Mouse (Mus musculus) cerebellum, postnatal 10 days (tissue): Measurements from ENCODE around the gene Gjc2.

ENCODE experiments used
- DNase-seq, 2 experiments: peaks; one replicate each; pipeline ENCODE4 v3.0.0; 2021; ENCODE audit warnings: mixed read lengths in 2 of 2

Gene Gjc2

GRCm38 (mm10) chr11:59208153-59208831 lies 25.3 kb upstream of the Gjc2 start, which contains the start of gene 2310033P09Rik:
Gene 2310033P09Rik (plus strand): TSS chr11:59208321.
- peak; percentile 97 for DNase-seq

- peak; percentile 98 for DNase-seq
Measured at GRCm38 (mm10) chr11:59202081-59202995, 19.3 kb upstream of the Gjc2 start, which contains the start of gene Mrpl55. Gene Mrpl55 (plus strand): TSS chr11:59202486.

GRCm38 (mm10) chr11:59201216-59202002 lies 18.4 kb upstream of the Gjc2 start:
- DNase-seq, result no peak

- no peak for DNase-seq
Measured at GRCm38 (mm10) chr11:59196230-59196629, 13.2 kb upstream of the Gjc2 start.

GRCm38 (mm10) chr11:59192059-59192386 lies 9.0 kb upstream of the Gjc2 start, which contains the start of gene Guk1:
Gene Guk1 (minus strand): TSS chr11:59192212.
- DNase-seq, result no peak

GRCm38 (mm10) chr11:59191231-59192058 lies 8.4 kb upstream of the Gjc2 start:
- peak; percentile 87 to 91 for DNase-seq

GRCm38 (mm10) chr11:59187706-59188105 lies 4.7 kb upstream of the Gjc2 start:
- no peak for DNase-seq

GRCm38 (mm10) chr11:59185490-59185889 lies 2.5 kb upstream of the Gjc2 start:
- no peak for DNase-seq

GRCm38 (mm10) chr11:59183821-59184220 lies 808 bp upstream of the Gjc2 start:
- peak; percentile 73 to 80 for DNase-seq

- peak; percentile 32 to 37 for DNase-seq
Measured at GRCm38 (mm10) chr11:59176921-59177320, 6.1 kb downstream of the Gjc2 start.

- DNase-seq, result peak in 1 of 2 experiments; percentile 12
Measured at GRCm38 (mm10) chr11:59176475-59176874, 6.5 kb downstream of the Gjc2 start.

GRCm38 (mm10) chr11:59174189-59174838 lies 8.7 kb downstream of the Gjc2 start:
- no peak for DNase-seq

GRCm38 (mm10) chr11:59170549-59170948 lies 12.5 kb downstream of the Gjc2 start:
- no peak for DNase-seq

- DNase-seq, result no peak
Measured at GRCm38 (mm10) chr11:59169807-59170206, 13.2 kb downstream of the Gjc2 start.

GRCm38 (mm10) chr11:59165616-59166241 lies 17.3 kb downstream of the Gjc2 start:
- no peak for DNase-seq

- DNase-seq, result peak in 1 of 2 experiments; percentile 26
Measured at GRCm38 (mm10) chr11:59164384-59164783, 18.6 kb downstream of the Gjc2 start.

GRCm38 (mm10) chr11:59163255-59164236 lies 19.5 kb downstream of the Gjc2 start, which contains the start of gene Iba57:
Gene Iba57 (minus strand): TSS chr11:59163739.
- peak; percentile 97 to 98 for DNase-seq

GRCm38 (mm10) chr11:59162443-59163254 lies 20.4 kb downstream of the Gjc2 start:
- DNase-seq, result no peak

GRCm38 (mm10) chr11:59161398-59161797 lies 21.6 kb downstream of the Gjc2 start:
- peak; percentile 28 to 32 for DNase-seq
